Mouse (Mus musculus): Measurements from ENCODE around the gene Eml3. TPM values are rescaled to one million over a fixed set of nuclear protein-coding genes. Genes with fewer than 3 reads are reported as not detected.

Gene Eml3
- 28.7 and 33.5 TPM in 2 replicates for polyA plus RNA-seq (2015; fragmentation: Nextera tagmentation; extraction: Ambion mirVana)

GRCm38 (mm10) chr19:8929224-8930088 is at the start of gene Eml3, which contains the start of gene Rom1:
Gene Eml3, plus strand, starts transcription at chr19:8929552.
Gene Rom1, minus strand, starts transcription at chr19:8929356.
- Histone ChIP-seq H3K4me3 (replicated peaks) (peak within 1 kb of the TSS; percentile 81), H3K27me3 (no peaks in the 10 kb centered on the region), H3K9me3 (replicated peaks) (no peaks in the 10 kb centered on the region), H3K4me2 (peak within 1 kb of the TSS; percentile 78), H3K4me1 (peaks cover 26% of the 10 kb centered on the region), H3K36me3 (peaks cover 56% of the 10 kb centered on the region), H3K9ac (peak within 1 kb of the TSS; percentile 78), H3K27ac (peak within 1 kb of the TSS; percentile 90)
- under 1% methylated on average over 66 of the region's 74 CpGs for WGBS
- peak; percentile 87 for ATAC-seq (replicated peaks; ENCODE audit: low FRiP score)

GRCm38 (mm10) chr19:8880311-8881033 is 48.9 kb upstream of the Eml3 start, which contains the start of gene Uqcc3:
Gene Uqcc3, minus strand, starts transcription at chr19:8880923.
- peak; percentile 97 for ATAC-seq (replicated peaks; ENCODE audit: low FRiP score)
- Histone ChIP-seq H3K9me3 (replicated peaks) (no peaks in the 10 kb centered on the region), H3K36me3 (peaks cover 31% of the 10 kb centered on the region), H3K4me2 (peak within 1 kb of the TSS; percentile 79), H3K27ac (peak within 1 kb of the TSS; percentile 92), H3K27me3 (no peaks in the 10 kb centered on the region), H3K4me3 (replicated peaks) (peak within 1 kb of the TSS; percentile 79), H3K4me1 (peaks cover 15% of the 10 kb centered on the region), H3K9ac (peak within 1 kb of the TSS; percentile 78)
- WGBS = under 1% methylated on average over 42 of the region's 42 CpGs

GRCm38 (mm10) chr19:8881034-8881392 is 48.3 kb upstream of the Eml3 start:
- Histone ChIP-seq H3K9ac (peak overlapping the region; percentile 78), H3K4me3 (replicated peaks) (peak overlapping the region; percentile 79), H3K4me1 (peaks cover 15% of the 10 kb centered on the region), H3K36me3 (peaks cover 26% of the 10 kb centered on the region), H3K27ac (peak overlapping the region; percentile 92), H3K27me3 (no peaks in the 10 kb centered on the region), H3K9me3 (replicated peaks) (no peaks in the 10 kb centered on the region), H3K4me2 (peak overlapping the region; percentile 79)
- 12% methylated on average over 3 of the region's 3 CpGs for WGBS
- no peak for ATAC-seq (replicated peaks; ENCODE audit: low FRiP score)

GRCm38 (mm10) chr19:8883616-8884015 is 45.7 kb upstream of the Eml3 start, which contains the start of the genes Lbhd1 and Gm49403:
Gene Lbhd1, plus strand, starts transcription at chr19:8883732.
Gene Gm49403, plus strand, starts transcription at chr19:8883930.
- H3K27ac ChIP-seq = no peak within 1 kb of the TSS
- no peaks in the 10 kb centered on the region for H3K9me3 ChIP-seq (replicated peaks)
- no peak within 1 kb of the TSS for H3K4me3 ChIP-seq (replicated peaks)
- peaks cover 3% of the 10 kb centered on the region; the same call in 1 of the 2 replicates for H3K36me3 ChIP-seq
- 77% methylated on average over 3 of the region's 3 CpGs for WGBS
- peaks cover 27% of the 10 kb centered on the region for H3K4me1 ChIP-seq
- H3K27me3 ChIP-seq = no peaks in the 10 kb centered on the region
- ATAC-seq (replicated peaks; ENCODE audit: low FRiP score) = no peak
- H3K4me2 ChIP-seq = no peak within 1 kb of the TSS
- no peak within 1 kb of the TSS for H3K9ac ChIP-seq

GRCm38 (mm10) chr19:8886916-8887584 is 42.3 kb upstream of the Eml3 start:
- Histone ChIP-seq H3K27me3 (no peaks in the 10 kb centered on the region), H3K4me1 (peaks cover 19% of the 10 kb centered on the region), H3K36me3 (peaks cover 16% of the 10 kb centered on the region), H3K9me3 (replicated peaks) (no peaks in the 10 kb centered on the region), H3K27ac (peak overlapping the region; percentile 93), H3K9ac (no peak overlapping the region), H3K4me3 (replicated peaks) (peak overlapping the region; percentile 72; the same call in 1 of the 2 replicates), H3K4me2 (peak overlapping the region; percentile 56)
- ATAC-seq (replicated peaks; ENCODE audit: low FRiP score) = no peak
- WGBS = 59% methylated on average over 1 of the region's 1 CpGs

DNA sequence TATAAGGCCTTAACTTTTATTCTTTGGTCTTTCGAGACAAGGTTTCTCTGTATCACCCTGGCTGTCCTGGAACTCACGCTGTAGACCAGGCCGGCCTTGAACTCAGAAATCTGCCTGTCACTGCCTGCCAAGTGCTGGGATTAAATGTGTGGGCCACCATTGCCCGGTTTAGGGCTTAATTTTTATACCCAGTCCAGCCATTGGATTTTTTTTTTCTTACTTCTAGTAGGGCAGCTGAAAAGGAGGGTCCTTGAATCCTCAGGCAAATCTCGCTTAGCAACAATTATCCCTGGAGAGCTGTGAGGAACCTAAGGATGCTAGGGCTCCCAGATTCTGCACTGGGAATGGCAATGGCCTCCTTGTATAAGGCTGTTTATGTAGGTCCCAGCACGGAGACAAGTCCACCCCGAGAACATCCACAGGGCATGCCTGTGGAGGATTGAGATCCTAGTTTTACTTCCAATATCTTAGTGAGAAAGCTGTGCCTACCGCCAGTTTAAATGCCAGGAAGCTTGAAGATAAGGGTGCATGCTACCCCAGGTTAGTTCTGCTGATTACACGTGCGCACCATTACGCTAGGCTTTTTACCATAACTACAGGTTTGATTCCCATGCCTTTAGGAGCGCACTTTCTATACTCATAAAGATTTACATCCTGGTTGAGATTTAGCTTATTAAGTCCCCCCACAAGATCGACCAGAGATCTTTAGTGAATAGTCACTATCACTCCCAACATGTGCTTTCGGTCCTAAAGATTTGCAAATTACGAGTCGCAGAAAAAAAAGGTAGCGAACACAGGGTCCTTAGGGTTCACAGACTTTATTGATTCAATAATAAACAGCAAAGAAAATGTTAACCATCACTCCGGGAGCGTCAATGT is 41.5 kb upstream of the Eml3 start:
- Histone ChIP-seq H3K9me3 (replicated peaks) (no peaks in the 10 kb centered on the region), H3K9ac (peak overlapping the region; percentile 78), H3K27ac (peak overlapping the region; percentile 93), H3K27me3 (no peaks in the 10 kb centered on the region), H3K4me2 (peak overlapping the region; percentile 56), H3K4me1 (peaks cover 23% of the 10 kb centered on the region), H3K4me3 (replicated peaks) (peak overlapping the region; percentile 72), H3K36me3 (peaks cover 16% of the 10 kb centered on the region)
- 14% methylated on average over 19 of the region's 19 CpGs for WGBS
- ATAC-seq (replicated peaks; ENCODE audit: low FRiP score) = no peak

DNA sequence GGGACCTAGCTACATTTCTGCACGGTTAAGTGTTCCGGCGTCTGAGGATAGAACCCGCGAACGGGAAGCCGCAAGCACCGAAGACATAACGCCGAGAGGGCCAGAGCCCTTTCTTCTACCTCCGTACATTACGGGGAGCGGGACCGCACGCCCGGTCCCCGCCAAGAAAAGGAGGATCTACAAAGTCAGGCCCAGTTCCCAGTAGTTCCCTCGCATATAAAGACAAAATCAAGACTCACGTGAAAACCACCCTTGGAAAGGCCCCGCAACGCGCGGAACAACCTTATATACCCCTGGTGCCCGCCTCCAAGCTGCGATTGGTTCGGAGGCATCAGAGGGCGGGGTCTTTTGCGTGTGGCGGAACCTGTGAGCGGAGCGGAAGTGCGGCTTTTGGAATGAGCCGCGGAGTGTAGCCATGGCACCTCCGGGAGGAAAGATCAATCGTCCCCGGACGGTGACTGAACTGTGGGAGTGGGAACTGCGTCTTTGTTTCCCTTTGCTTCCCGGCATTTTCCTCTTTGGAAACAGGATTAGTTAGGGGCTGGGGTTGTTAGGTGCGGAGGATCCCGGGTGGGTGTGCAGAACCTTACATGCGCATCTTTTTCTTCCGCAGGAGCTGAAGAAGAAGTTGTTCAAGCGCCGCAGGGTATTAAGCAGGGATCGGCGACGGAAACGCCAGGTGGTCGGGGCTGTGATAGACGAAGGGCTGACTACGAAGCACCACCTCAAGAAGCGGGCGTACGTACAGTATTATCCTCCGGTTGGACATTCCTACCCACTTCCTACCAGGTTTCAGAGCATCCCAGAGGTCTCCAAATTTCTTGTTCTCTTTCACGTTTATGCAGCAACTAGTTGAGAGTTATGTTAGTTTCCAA is 40.6 kb upstream of the Eml3 start, which contains the start of the genes 1810009A15Rik and Gm49416:
Gene 1810009A15Rik, plus strand, starts transcription at position 343 of the 875 bp plus-strand sequence.
Gene Gm49416, plus strand, starts transcription at position 416 of the 875 bp plus-strand sequence.
- Histone ChIP-seq H3K4me3 (replicated peaks) (peak within 1 kb of the TSS; percentile 72), H3K4me1 (peaks cover 28% of the 10 kb centered on the region), H3K9ac (peak within 1 kb of the TSS; percentile 78), H3K9me3 (replicated peaks) (no peaks in the 10 kb centered on the region), H3K4me2 (peak within 1 kb of the TSS; percentile 56), H3K36me3 (peaks cover 16% of the 10 kb centered on the region), H3K27me3 (no peaks in the 10 kb centered on the region), H3K27ac (peak within 1 kb of the TSS; percentile 93)
- WGBS = under 1% methylated on average over 58 of the region's 58 CpGs
- ATAC-seq (replicated peaks; ENCODE audit: low FRiP score) = peak; percentile 94

DNA sequence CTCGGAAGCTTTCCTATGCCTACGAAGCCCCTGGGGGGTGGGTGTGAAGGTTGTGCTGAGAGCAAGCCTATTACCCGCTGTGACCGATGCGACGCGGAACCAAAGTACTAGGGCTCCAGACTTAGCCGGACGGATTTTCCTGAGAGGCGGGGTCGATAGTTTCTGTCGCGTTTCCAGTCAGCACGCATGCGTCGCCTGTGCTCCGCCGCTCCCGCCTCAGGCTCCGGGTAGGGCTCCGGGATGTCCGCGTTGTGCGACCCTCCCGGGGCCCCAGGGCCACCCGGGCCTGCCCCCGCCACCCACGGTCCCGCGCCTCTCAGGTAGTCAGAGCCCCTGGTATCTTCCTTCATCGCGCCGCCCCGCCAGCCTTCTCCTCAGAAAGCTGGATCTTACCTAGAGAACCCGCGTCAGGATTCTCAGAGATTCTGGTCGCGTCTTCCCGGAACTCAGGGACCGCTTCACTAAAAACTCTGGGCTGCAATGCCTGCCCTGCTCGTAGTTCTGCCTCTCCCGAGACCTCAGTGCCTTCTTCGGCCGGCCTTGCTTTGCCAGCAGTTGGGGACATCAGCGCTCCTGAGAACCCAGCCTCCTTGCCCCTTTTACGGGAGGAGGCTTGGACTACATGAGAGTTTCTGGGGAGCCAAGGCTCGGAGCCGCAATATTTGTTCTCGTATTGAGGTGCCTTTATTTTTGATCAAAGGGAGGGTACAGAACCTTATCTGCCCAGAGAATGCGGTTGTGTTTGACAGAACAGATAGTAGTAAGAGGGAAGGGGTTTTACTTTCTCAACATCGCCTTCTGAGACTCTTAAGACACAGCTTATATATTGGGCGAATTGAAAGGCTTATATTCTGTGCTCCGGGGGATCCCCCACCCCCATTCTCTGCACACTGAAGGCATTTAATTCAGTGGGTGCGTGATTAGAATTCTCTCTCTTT is 36.3 kb upstream of the Eml3 start, which contains the start of gene Ints5:
Gene Ints5, plus strand, starts transcription at position 177 of the 938 bp plus-strand sequence.
- Histone ChIP-seq H3K27me3 (no peaks in the 10 kb centered on the region), H3K36me3 (peaks cover 43% of the 10 kb centered on the region), H3K4me2 (peak within 1 kb of the TSS; percentile 80), H3K4me3 (replicated peaks) (peak within 1 kb of the TSS; percentile 79), H3K9me3 (replicated peaks) (no peaks in the 10 kb centered on the region), H3K27ac (peak within 1 kb of the TSS; percentile 91), H3K4me1 (peaks cover 36% of the 10 kb centered on the region), H3K9ac (peak within 1 kb of the TSS; percentile 96)
- 2% methylated on average over 54 of the region's 54 CpGs for WGBS
- ATAC-seq (replicated peaks; ENCODE audit: low FRiP score) = peak; percentile 63

GRCm38 (mm10) chr19:8895397-8895960 is 33.9 kb upstream of the Eml3 start:
- no peak overlapping the region for H3K27ac ChIP-seq
- ATAC-seq (replicated peaks; ENCODE audit: low FRiP score) = no peak
- no peaks in the 10 kb centered on the region for H3K9me3 ChIP-seq (replicated peaks)
- no peak overlapping the region for H3K4me3 ChIP-seq (replicated peaks)
- H3K4me2 ChIP-seq = no peak overlapping the region
- no peak overlapping the region for H3K9ac ChIP-seq
- no peaks in the 10 kb centered on the region for H3K27me3 ChIP-seq
- peaks cover 42% of the 10 kb centered on the region for H3K36me3 ChIP-seq
- WGBS = 91% methylated on average over 9 of the region's 9 CpGs
- peaks cover 43% of the 10 kb centered on the region for H3K4me1 ChIP-seq

All from kidney, embryonic 15.5 days (tissue).